Mouse (Mus musculus) hindbrain, embryonic 16.5 days (tissue): ENCODE data around the gene Nhsl2. TPM values are rescaled to one million over a fixed set of nuclear protein-coding genes. Genes with fewer than 3 reads are reported as not detected.

Experiments used
- ATAC-seq: fragments of 200-750 bp; cut with Nextera tagmentation; 2 replicates; pipeline ENCODE4 v1.8.0; 2017; ENCODE audit warnings: moderate TSS enrichment, moderate library complexity
- H3K27ac ChIP-seq: fragments of 300-500 bp; sonication (generic); 2 replicates; pipeline ENCODE4 v1.5.1; 2014; ENCODE audit warnings: low read depth, mild to moderate bottlenecking, control low read depth, low read length, moderate library complexity
- H3K27me3 ChIP-seq: fragments of 300-500 bp; sonication (generic); replicated peaks from 2 replicates; pipeline ENCODE4 v1.6.1; 2014; ENCODE audit warnings: low read length; ENCODE audit not compliant: control insufficient read depth, insufficient read depth
- H3K36me3 ChIP-seq: fragments of 300-500 bp; sonication (generic); 2 replicates; pipeline ENCODE4 v1.6.1; 2014; ENCODE audit warnings: mild to moderate bottlenecking, low read length, moderate library complexity, mixed read lengths; ENCODE audit not compliant: control insufficient read depth, insufficient read depth
- H3K4me1 ChIP-seq: fragments of 300-500 bp; sonication (generic); 2 replicates; pipeline ENCODE4 v1.6.1; 2014; ENCODE audit warnings: low read depth, low read length; ENCODE audit not compliant: control insufficient read depth, insufficient read depth
- H3K4me2 ChIP-seq: fragments of 300-500 bp; sonication (generic); 2 replicates; pipeline ENCODE4 v1.6.1; 2014; ENCODE audit warnings: mild to moderate bottlenecking, low read length, control low read depth, moderate library complexity
- H3K4me3 ChIP-seq: fragments of 300-500 bp; sonication (generic); 2 replicates; pipeline ENCODE4 v1.5.1; 2014; ENCODE audit warnings: mild to moderate bottlenecking, low read length, control low read depth, moderate library complexity
- H3K9ac ChIP-seq: fragments of 300-500 bp; sonication (generic); 2 replicates; pipeline ENCODE4 v1.6.1; 2014; ENCODE audit warnings: low read depth, mild to moderate bottlenecking, control low read depth, low read length, moderate library complexity
- H3K9me3 ChIP-seq: fragments of 300-500 bp; sonication (generic); 2 replicates; pipeline ENCODE4 v1.6.1; 2014; ENCODE audit warnings: mild to moderate bottlenecking, low read length, moderate library complexity; ENCODE audit not compliant: control insufficient read depth
- WGBS: fragments of 180-500 bp; shearing (Covaris S2); extraction: QIAGEN DNeasy Blood & Tissue Kit; methylation state at CpG from one replicate; pipeline ENCODE4 v1.1.7; 2014; 5-methylcytosine and 5-hydroxymethylcytosine counted together
- polyA plus RNA-seq: library from polyadenylated mRNA; unstranded; fragments of >200 nt; fragmentation: Nextera tagmentation; extraction: Ambion mirVana; gene quantifications from 2 replicates; pipeline ENCODE4 v1.2.1, GENCODE M21; 2015

The Nhsl2 gene
- polyA plus RNA-seq, 1 experiment from 2014 or later = 7.6 TPM

GRCm38 (mm10) chrX:101863666-101864378 lies 14.6 kb downstream of the Nhsl2 start:
- 54% methylated on average over 4 of the region's 4 CpGs for WGBS
- Histone ChIP-seq H3K9me3 (no peaks in the 10 kb centered on the region), H3K4me1 (no peaks in the 10 kb centered on the region), H3K27ac (no peak overlapping the region), H3K27me3 (peaks cover 5% of the 10 kb centered on the region; the same call in 1 of the 2 replicates), H3K4me3 (no peak overlapping the region), H3K36me3 (no peaks in the 10 kb centered on the region), H3K9ac (no peak overlapping the region), H3K4me2 (no peak overlapping the region)
- ATAC-seq = no peak

DNA sequence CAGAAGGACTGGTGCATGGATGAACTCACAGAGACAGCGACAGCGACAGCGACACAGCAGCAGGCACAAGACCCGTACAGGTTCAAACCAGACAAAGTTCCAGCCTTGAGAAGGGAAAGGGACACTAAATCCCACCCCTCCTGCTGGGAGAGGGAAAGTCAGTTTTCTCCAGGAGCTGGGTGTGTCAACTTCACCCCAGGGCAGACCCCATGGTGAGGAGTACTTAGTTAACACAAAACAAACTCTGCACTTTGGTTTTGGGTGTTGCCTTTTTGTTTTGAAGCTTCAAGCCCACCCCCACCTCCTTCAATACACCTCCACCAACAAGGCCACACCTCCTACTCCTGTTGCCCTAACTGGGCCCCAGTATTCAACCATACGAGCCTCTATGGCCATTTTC lies 15.6 kb downstream of the Nhsl2 start:
- Histone ChIP-seq H3K4me1 (no peaks in the 10 kb centered on the region), H3K9me3 (no peaks in the 10 kb centered on the region), H3K27ac (no peak overlapping the region), H3K4me2 (no peak overlapping the region), H3K4me3 (no peak overlapping the region), H3K27me3 (peaks cover 5% of the 10 kb centered on the region; the same call in 1 of the 2 replicates), H3K36me3 (no peaks in the 10 kb centered on the region), H3K9ac (no peak overlapping the region)
- ATAC-seq = no peak
- 45% methylated on average over 5 of the region's 5 CpGs for WGBS

- peaks cover 4% of the 10 kb centered on the region for H3K27me3 ChIP-seq
- no peaks in the 10 kb centered on the region for H3K36me3 ChIP-seq
- H3K4me1 ChIP-seq = no peaks in the 10 kb centered on the region
- H3K9ac ChIP-seq = no peak overlapping the region
- no peak for ATAC-seq
- H3K4me3 ChIP-seq = no peak overlapping the region
- H3K9me3 ChIP-seq = no peaks in the 10 kb centered on the region
- no peak overlapping the region for H3K27ac ChIP-seq
- H3K4me2 ChIP-seq = no peak overlapping the region
- WGBS = 80% methylated on average over 3 of the region's 3 CpGs
Measured at GRCm38 (mm10) chrX:101874147-101874546, 25.0 kb downstream of the Nhsl2 start.

DNA sequence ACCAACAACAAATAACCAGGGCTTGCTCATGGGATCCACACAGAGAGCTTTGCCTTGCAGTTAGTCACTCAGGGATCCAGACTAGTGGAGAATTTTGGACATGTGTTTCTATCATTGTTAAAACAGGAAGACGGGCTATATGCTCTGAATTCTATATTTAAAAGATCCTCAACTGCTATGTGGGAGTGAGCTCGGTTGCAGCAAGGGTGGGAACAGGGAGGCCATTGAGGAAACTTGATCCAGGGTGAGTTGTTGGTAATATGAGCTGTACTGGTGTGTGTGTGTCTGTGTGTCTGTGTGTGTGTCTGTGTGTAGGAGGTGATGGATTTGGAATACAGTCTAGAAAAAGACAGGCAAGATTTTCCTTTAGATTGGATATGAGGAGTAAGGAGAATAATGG lies 25.7 kb downstream of the Nhsl2 start:
- no peaks in the 10 kb centered on the region for H3K9me3 ChIP-seq

GRCm38 (mm10) chrX:101876136-101876535 lies 27.0 kb downstream of the Nhsl2 start:
- ATAC-seq = no peak
- H3K9me3 ChIP-seq = no peaks in the 10 kb centered on the region
- no peak overlapping the region for H3K9ac ChIP-seq
- H3K4me2 ChIP-seq = no peak overlapping the region
- no peak overlapping the region for H3K27ac ChIP-seq
- no peaks in the 10 kb centered on the region for H3K4me1 ChIP-seq
- no peak overlapping the region for H3K4me3 ChIP-seq
- H3K36me3 ChIP-seq = no peaks in the 10 kb centered on the region
- 58% methylated on average over 2 of the region's 2 CpGs for WGBS
- H3K27me3 ChIP-seq = peaks cover 4% of the 10 kb centered on the region

More for the DNA sequence above, 25.7 kb downstream of the Nhsl2 start:
- WGBS = 78% methylated on average over 2 of the region's 2 CpGs
- H3K9ac ChIP-seq = no peak overlapping the region
- no peak overlapping the region for H3K4me2 ChIP-seq
- H3K27ac ChIP-seq = no peak overlapping the region
- H3K27me3 ChIP-seq = peaks cover 4% of the 10 kb centered on the region
- H3K4me3 ChIP-seq = no peak overlapping the region
- ATAC-seq = no peak
- H3K4me1 ChIP-seq = no peaks in the 10 kb centered on the region
- no peaks in the 10 kb centered on the region for H3K36me3 ChIP-seq

DNA sequence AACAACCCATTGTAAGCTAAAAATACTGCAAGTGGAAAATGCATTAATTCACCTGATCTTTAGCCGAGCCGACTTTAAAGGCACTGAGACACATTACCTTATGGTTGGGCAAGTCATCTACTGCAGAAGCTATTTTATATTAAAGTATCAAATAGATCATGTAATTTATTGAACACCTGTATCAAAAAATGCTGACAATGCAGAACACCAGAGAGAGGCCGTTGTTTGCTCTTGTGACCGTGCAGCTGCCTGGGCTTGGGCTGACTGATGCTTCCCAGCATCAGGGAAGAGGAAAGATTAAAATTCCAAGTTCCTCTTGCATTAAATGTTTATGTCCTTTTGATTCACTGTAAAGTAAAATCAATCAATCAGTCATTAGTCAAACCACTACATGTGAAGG lies 28.7 kb downstream of the Nhsl2 start:
- Histone ChIP-seq H3K27me3 (peaks cover 4% of the 10 kb centered on the region), H3K9ac (no peak overlapping the region)
- WGBS = 90% methylated on average over 4 of the region's 4 CpGs

GRCm38 (mm10) chrX:101878546-101878945 lies 29.4 kb downstream of the Nhsl2 start:
- no peak overlapping the region for H3K9ac ChIP-seq
- no peaks in the 10 kb centered on the region for H3K4me1 ChIP-seq
- H3K27ac ChIP-seq = no peak overlapping the region
- no peaks in the 10 kb centered on the region for H3K36me3 ChIP-seq
- peaks cover 4% of the 10 kb centered on the region for H3K27me3 ChIP-seq
- ATAC-seq = no peak
- no peak overlapping the region for H3K4me2 ChIP-seq
- H3K4me3 ChIP-seq = no peak overlapping the region
- no peaks in the 10 kb centered on the region for H3K9me3 ChIP-seq
- WGBS = 67% methylated on average over 4 of the region's 4 CpGs

More for the DNA sequence above, 28.7 kb downstream of the Nhsl2 start:
- Histone ChIP-seq H3K36me3 (no peaks in the 10 kb centered on the region), H3K9me3 (no peaks in the 10 kb centered on the region), H3K4me2 (no peak overlapping the region), H3K4me3 (no peak overlapping the region), H3K27ac (no peak overlapping the region), H3K4me1 (no peaks in the 10 kb centered on the region)
- ATAC-seq = no peak

DNA sequence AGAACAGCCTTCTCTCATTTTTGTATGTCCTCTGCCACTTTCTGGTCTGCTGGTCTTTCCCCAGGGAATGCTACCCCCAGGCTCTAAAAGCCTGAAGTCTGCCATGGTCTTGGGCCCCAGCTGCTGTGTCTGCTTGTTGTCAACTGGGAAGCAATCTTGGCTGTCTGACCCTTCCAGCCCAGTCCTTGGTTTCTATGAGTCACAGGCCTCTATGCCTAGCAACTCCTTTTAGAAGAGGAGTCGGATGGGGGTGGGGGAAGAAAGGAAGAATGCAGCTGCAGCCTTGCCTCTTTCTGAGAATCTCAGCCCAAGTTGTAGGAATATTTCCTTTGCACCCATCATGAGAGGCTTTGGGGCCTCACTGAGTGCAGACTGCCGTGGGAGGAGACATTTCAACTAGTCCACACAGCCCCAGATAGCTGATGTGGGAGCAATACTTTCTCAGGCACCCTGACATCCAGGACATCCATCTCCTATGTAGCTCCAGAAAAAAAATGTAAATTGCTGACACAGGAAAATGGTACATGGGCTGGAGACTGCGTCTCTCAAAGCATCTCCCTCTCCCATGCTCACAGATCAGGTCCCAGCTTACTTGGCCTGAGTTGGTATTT lies 33.1 kb downstream of the Nhsl2 start:
- H3K27me3 ChIP-seq = no peaks in the 10 kb centered on the region; the same call in 1 of the 2 replicates
- H3K9me3 ChIP-seq = no peaks in the 10 kb centered on the region
- ATAC-seq = no peak
- no peaks in the 10 kb centered on the region for H3K36me3 ChIP-seq
- H3K27ac ChIP-seq = no peak overlapping the region
- H3K9ac ChIP-seq = no peak overlapping the region
- H3K4me1 ChIP-seq = no peaks in the 10 kb centered on the region
- H3K4me2 ChIP-seq = no peak overlapping the region
- H3K4me3 ChIP-seq = no peak overlapping the region
- 67% methylated on average over 3 of the region's 3 CpGs for WGBS

DNA sequence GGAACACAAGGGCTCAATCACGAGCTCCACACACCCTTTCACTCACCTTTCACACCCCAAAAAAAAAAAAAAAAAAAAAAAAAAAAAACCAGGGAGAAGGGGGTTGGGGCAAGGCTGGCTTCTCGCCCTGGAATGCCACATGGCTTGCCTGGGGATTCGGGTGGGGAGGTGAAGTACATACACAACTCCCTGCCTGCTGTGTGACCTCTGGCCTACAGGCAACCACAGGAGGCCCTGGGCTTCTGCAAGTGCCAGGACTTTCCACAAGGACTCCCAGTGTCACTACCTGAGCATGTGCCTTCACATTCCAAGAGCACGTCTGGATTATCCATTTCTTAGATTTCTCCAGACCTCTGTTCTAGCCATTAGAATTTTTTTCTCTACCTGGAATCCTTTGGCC lies 40.2 kb downstream of the Nhsl2 start:
- WGBS = 55% methylated on average over 4 of the region's 4 CpGs

More for the DNA sequence above, 40.2 kb downstream of the Nhsl2 start:
- no peak for ATAC-seq
- Histone ChIP-seq H3K4me3 (no peak overlapping the region), H3K27ac (no peak overlapping the region), H3K9ac (no peak overlapping the region), H3K27me3 (no peaks in the 10 kb centered on the region; the same call in 1 of the 2 replicates), H3K4me1 (no peaks in the 10 kb centered on the region), H3K4me2 (no peak overlapping the region), H3K36me3 (no peaks in the 10 kb centered on the region), H3K9me3 (no peaks in the 10 kb centered on the region)
